Mouse (Mus musculus): ENCODE data around the gene Gm44805. TPM values are rescaled to one million over a fixed set of nuclear protein-coding genes. Genes with fewer than 3 reads are reported as not detected.

Gm44805 gene
- total RNA-seq, 4 experiments from 2014 or later = 0.54 to 3.0 (median 1.9) TPM; not detected in 1

DNA sequence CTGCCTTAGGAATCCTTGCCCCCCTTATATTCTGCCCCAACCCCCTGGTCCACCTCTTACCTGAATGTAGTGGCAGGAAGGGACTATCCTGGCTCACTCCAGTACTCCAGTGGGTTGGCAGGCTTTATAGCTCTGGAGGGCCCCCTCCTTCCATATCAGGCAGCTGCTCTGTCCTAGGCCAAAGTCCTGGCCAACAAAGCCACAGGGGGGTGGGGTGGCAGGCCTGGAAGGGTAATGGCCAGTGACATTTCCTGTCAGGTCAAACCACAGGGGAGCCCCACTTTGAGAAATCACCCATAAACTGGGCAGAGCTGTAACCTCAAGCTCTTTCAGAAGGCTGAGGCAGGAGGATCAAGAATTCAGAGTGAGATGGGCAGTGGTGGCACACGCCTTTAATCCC lies 4.6 kb downstream of the Gm44805 start:
- no peak for DNase-seq

DNA sequence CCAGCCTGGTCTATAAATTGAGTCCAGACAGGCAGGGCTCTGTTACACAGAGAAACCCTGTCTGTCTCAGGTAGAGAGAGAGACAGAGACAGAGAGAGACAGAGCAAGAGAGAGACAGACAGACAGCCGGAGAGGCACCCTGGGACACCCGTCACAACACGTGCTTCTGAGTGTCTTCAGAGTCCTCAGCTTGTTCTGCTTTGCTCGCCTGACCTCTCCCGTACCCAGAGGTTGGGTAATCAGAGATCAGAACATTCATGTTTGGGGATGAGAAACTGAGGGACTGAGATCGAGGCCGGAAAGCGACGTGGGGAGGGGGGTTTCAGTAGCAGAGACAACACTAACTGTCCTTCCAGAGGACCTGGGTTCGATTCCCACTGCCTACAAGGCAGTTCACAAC lies 5.4 kb downstream of the Gm44805 start:
- DNase-seq = no peak

DNA sequence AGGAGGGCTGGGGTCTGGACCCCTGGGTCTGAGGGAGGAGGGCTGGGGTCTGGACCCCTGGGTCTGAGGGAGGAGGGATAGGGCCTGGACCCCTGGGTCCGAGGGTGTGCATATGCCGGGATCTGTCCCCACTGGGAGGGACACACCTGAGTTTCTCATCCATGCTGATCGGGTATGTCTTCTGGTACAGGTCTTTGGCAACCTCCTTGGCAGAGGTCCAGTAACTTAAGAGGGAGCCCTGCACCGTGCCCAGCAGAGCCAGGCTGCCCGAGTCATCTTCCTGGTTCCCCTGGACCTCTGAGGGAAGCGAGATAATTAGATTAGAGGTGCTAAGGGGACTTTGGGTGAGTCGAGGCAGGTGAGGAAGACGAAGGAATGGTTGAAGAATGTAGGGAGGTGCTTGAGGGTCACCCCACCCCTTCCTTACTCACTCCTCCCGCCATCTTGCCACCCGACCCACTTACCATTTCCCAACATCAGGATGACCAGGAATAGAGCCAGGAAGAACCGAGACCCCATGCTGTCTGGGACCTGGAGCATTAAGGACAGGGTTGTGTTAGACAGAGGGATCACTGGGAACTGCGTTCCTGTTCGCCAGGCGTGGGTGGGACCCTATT lies 8.0 kb downstream of the Gm44805 start:
- DNase-seq = no peak

DNA sequence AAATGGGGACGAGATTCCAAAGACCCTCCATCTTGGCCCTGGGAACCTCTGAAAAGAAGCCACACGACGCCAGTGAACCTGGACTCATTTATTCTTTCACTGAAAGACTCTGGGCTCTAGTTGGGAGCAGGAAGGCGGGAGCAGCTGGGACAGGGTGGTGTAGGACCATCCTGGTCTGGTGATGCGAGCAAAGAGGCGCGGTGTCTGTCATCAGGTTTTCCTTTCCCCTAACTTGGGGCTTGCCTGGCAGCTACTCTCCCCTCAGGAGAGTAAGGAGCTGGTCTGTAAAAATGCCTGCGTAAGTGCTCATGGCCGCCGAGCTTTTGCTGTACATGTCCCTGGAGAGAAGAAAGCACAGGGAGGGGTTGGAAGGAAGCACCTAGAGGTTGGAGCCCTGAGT lies 9.7 kb downstream of the Gm44805 start:
- DNase-seq = no peak

DNA sequence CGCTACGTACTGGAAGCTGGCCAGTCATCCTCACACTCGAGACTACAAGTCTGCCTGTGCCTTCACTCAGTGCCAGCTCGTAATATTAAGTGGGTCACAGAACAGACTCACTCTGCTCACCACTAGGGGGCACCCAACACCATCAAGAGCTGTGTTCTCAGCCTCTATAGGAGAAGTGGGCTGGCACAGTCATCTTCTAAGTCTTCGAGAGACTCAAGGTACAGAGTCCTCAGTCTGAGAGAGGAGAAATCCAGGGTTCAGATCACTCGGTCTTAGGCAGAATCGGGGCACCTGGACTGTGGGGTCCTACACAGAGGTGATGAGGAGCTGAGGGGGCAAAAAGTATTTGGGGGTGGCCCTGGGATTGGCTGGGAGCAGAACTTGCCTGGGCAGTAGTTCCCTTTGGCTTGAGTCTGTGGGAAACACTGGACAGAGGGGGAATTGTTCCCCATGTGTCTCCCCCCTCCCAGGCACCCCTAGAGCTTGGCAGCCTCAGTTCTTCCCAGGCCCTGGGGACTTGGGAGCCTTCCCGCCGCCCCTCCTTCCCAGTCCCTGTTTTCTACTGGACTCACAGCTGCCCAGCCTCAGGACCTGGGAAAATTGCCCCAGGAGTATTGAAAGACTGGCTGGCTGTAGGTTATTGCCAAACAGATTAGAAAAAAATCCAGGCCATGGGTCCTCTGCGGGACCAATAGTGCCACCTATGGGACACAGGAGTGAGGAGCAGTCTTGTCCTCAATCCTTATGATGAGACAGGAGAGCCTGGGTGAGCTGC lies 12.1 kb downstream of the Gm44805 start:
- DNase-seq = peak; percentile 88

DNA sequence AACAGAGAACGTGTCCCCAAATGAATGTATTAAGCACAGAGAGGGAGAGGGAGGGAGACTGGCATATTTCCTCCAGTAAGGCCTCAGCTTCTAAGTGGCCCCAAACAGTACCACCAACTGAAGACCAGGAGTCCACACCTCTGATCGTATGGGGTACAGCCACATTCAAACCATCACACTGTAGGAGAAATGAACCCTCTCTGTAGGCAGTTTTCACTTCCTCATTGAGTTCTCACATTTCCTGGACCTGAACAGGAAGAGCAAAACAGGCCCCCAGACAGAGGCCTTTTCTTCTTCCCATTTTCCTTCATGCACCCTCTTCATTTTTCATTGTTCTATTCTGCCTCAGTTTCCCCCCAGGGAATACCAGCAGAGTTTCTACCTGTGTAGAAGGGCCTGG lies 13.8 kb downstream of the Gm44805 start:
- no peak for DNase-seq

DNA sequence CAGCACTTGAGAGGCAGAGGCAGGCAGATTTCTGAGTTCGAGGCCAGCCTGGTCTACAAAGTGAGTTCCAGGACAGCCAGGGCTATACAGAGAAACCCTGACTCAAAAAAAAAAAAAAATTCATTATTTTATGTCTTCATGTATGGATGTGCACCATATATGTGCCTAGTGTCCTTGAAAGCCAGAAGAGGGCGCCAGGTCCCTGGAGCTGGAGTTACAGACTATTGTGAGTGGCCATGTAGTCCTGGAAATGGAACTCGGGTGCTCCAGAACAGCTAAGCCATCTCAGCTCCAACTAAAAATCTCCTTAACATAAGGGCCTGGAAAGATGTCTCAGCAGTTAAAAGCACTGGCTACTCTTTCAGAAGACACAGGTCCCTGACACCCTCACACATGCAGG lies 14.5 kb downstream of the Gm44805 start:
- no peak for DNase-seq

DNA sequence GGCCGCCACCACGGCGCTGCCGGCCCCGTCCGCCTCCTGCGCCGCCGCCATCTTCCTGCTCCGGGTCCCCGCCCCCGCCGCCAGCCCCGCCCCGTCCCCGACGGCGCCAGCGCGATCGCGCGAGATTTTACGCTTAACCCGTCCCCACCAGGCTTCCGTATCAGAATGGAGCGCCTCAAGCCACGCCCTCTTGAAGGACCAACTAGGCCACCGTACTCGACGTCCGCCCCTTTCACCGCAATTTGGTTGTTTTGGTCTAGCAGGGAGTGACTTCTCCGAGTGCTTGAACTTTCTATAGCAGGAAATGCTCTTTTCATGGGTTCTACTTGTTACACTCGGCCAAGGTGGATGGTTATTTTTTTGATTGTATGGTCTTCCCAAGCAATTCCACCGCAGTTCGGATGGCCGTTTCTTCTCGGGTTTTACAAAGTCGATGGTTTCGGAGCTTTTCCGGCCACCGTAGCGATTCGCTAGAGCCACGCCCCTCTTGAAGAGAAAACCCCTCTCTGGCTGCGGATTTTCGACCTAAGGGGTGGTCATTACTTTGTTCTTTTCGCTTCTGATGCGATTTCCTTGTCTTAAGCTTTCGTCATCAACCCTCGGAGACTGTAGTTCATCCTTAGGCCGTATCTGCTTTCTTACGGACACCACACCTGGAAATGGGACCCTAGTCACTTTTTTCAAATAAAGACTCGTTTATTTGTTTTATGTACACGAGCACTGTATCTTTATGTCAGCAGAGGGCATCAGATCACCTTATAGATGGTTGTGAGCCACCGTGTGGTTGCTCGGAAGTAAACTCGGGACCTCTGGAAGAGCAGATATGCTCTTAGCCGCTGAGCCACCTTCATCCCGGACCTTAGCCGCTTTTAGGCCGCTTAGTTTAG lies 16.0 kb downstream of the Gm44805 start, which contains the start of gene Clptm1:
Gene Clptm1, minus strand, starts transcription at position 79 of the 887 bp plus-strand sequence.
- DNase-seq = peak; percentile 96

DNA sequence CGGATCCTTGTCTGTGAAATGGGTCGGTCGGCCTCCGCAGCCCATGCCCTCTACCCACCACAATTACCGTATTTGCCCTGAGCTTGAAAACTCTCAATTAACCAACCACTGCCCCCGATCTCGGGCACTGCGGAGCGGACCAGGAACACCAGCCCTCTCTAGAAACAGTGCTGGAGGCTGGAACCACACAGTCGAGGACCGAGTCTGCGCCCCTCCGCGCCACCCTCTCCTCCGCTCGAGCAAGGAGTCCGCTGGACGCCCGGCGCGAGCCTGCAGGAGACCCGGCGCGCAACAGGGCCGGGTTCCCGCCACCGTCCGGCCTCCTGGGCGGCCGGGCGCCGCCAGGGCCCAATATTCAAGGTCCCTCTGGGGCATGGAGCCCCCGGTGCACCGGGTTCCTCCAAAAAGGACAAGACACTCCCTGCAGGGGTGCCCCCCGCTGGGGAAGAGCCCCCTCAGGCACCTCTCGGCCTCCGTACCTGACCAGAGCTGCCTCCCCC lies 16.7 kb downstream of the Gm44805 start:
- no peak for DNase-seq

DNA sequence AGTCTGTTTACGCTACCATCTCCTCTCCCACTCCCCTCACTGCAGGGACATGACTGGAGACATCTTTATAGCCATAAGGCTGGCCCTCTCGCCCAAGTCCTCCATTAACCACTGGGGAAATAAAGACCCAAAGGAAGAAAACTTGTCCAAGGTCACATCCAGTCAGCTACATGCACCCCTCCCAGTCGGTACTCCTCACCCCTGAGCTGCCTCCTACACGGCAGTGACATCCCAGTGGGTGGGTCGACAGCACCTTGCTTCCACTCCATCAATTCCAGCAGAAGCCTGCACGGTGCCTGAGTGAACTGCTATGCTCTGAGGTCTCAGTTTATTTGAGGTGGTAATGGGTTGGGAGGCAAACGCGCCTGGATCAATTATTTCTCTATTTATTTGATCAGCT lies 17.3 kb downstream of the Gm44805 start:
- no peak for DNase-seq

DNA sequence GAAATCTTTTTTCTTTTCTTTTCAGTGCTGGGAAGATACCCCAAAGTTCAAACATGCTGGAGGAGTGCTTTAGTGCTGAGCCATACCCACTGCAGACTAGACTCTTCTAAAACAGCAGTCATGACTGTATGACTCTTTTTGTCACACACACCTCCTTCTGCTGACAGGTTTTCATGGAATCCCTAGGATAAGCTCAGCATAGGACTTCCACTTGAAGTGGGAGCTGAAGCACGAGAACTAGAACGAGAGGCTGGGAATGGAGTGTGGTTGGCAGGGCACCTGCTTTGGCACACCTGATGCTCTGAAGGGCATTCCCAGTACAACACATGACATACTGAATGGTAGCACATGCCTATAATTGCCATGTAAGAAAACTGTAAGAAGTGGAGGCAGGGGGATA lies 28.6 kb downstream of the Gm44805 start:
- DNase-seq = no peak

DNA sequence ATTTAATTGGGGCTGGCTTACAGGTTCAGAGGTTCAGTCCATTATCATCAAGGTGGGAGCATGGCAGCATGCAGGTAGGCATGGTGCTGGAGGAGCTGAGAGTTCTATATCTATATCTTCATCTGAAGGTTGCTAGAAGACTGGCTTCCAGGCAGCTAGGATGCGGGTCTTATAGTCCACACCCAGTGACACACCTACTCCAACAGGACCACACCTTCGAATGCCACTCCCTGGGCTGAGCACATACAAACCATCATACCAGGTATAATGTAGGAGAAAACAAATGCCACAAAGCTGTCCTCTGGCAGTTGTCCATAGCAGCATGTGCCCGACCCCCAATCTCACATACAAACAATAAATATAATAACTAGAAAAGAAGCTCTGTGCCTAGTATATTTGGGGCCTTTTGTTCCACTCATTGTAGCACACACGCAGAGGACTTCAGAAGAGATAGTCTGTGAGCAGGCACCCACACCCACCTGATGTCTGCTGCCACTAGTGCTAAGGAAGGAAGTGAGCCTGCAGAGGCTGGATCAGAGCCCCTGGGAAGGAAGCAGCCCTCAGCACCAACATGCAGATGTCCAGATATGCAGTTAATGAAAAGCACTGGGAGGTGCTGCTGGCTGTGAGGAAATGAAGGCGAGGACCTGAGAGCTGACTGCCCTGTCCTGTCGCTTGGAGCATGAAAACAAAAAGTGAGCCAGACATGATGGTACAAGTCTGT lies 30.0 kb downstream of the Gm44805 start:
- DNase-seq = no peak

DNA sequence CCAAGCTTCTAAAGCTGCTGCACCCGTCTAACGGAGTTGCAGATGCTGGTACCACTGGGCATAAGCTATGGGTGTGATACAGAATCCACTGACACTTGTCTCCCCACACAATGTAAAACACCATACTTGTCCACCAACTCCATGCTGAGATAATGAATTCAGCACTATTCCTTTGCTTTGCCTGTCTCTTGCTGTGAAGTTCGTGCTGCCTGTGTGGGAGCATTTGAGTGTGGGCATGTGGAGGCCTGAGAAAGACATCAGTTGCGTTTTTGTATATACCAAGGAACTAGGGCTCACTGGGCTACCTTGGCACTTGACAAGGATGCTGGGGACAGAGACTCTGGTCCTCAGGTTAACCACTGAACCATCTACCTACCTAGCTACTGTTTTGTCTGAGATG lies 40.0 kb downstream of the Gm44805 start:
- DNase-seq = no peak

DNA sequence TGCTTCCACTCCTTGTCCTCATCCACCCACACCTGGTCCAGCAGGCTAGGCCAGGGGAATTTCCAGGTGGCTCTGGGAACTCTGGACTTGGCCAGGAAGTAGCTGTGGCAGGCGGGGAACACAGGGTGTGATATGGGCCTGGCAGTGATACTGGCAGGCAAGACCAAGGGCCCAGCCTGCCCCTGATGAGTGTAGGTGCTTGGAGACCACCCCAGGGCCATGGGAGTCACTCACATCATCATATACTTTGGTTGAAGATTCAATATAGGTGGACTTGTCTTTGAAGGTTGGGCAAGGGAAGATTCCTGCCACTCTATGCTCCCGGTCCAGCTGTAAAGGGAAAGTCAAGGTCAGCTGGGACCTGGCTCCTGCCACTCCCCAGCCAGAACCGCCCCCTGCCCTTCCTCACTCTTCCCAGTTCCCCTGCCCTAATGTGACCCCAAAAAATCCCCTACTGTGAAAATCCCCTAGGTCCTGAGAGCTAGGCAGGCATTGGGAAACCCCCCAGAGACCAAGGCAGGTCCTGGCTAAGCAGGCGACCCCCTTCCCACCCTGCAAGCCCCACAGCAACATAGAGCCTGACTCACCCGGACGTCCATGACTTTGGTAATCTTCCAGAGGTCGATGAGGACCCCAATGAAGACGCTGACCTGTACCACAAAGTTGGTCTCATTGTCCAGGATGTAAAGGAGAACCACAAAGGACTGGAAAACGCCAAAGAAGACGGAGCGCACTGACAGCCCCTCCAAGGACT lies 46.0 kb downstream of the Gm44805 start:
- DNase-seq = no peak

DNA sequence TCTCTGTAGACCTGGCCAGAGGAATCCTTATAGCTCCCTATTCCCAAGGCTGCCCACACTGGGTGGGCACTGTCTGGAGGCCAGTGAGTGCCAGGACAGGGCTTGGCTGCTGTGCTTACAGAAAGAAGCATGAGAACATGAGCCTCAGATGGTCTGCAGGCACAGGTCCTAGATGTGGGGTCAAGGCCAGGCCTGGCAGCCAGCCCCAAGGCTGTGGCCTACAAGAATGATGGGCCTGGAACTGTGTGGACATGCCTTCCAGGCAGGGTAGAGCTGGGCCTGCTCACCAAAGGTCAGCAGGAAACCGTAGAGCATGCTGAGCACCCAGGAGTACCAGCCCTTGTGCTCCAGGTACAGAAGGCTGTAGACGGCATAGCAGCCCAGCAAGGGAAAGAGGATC lies 46.6 kb downstream of the Gm44805 start:
- DNase-seq = peak; percentile 90

DNA sequence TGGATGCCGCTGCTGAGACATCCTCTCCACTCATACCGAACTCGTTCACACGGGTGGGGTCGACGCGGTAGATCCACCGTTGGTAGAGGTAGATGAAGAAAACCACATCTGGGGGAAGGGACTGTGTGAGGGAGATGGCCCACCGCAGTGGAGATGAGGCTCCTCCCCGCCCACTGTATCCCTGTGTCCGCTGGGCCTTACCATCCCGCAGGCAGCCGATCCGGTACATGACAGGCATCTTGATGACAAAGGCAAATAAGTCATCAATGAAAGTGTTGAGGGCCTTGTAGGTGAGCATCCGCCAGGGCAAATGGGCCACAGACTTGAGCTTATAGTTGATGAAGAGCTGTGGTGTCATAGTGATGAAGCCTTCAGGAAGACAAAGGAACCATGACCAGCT lies 47.4 kb downstream of the Gm44805 start:
- no peak for DNase-seq

DNA sequence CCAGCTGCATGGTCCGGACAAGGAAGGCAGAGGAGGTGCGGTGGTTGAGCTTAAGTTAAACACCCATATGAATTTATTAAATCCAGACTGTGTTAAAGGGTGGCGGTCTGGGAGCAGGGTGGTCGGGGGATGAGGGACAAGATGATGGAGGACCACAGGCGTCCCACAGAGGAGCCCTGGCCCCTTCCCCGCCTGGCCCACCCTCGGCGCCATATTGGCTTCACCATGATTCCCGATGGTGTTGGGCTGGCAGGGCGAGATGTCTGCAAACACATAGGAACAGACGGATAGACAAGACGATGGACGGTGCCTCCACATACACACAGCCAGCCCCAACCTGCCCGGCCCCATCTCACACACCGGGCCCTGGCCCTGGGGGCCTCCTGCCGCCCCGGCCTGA lies 48.0 kb downstream of the Gm44805 start:
- DNase-seq = no peak

DNA sequence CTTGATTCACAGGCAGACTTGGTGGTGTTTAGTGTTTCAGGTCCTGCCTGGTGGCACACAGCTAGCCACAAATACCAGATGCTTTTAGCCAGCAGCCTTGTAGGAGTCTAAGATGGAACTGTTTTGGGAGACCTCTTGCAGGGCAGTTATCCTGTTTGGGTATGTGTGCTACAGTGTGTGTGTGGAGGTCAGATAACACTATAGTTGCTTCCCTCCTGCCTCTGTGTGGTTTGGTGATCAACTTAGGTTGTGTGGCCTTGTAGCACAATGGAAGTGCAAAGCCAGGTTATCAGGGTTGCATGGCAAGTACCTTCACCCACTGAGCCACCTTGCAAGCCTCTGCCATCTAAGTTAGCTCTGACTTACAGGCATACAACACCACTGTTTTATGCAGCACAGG lies 48.5 kb downstream of the Gm44805 start:
- DNase-seq = no peak

DNA sequence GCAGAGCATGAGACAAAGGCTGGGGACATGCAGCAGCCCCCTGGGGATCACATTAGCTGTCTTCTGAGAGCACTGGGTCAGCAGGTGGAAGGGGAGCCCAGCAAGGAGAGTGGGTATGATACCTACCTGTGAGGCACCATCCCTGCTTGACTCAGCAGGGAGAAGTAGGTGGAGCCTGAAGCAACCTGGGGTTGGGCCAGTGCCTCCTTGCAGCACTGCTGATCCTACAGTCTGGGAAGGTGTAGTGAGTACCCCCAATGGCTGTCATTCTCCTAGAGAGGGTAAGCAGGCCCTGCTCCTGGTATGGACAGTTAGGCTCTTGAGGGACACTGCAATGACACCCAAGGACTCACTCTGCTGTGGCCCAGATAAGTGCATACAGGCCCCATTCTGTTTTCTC lies 48.9 kb downstream of the Gm44805 start:
- DNase-seq = no peak

DNA sequence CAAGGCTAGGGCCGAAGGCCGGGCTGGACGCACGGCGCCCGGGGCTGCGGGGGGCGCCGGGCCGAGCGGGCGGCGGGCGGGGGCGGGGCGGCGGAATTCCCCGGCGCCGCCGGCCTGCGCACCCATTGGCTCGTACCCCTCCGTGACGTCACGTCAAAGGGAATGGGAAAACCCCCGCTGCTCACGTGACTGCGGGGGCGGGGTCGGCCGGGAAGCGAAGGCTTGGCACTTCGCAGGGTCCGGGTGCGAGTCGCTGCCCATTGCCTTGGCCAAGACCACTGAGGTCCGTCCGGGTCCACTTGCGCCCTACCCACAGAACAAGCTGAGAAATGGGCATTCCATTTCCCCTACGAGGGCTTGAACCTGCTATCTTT lies 51.9 kb downstream of the Gm44805 start, which contains the start of gene Relb:
Gene Relb, minus strand, starts transcription at position 78 of the 374 bp plus-strand sequence.
- peak; percentile 90 for DNase-seq

DNA sequence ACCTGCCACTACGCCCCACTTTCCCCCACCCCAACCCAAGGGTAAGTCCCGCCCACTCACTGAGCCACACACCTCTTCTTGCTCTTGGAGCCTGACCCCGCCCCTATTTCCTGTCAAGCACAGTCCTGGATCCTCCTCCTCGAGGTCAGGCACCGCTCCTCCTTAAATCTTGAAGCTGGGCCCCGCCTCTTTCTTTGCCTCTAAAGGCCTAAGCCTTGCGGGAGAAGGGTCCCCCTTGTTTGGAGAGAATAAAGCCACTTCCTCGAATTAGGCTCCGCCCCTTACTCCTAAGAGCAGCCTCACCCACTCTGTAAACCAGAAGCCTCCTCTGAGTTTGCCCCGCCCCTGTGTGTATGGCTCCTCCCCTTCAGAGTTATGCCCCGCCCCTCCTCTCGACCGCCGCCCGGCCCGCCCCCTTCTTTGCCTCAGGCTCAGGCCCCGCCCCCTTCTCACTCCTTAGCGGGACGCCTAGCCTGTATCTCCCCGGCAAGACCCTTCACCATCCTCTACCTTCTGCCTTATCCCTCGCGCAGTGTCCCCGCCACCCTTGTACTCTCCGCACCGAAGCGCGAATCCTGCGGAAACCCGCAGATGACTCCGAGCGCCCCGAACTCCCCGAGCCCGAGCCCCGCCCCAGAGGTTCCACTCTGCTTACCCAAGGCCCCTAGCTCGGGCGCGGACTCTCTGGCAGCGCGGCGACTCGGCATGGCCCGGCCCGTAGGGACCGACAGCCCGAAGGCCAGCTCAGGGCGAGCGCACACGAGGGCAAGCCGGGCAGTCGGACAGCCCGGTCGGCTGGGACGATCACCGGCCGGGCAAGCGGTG lies 52.5 kb downstream of the Gm44805 start:
- DNase-seq = peak; percentile 98
